Mouse (Mus musculus): ENCODE measurements around the gene Abca1.

DNA sequence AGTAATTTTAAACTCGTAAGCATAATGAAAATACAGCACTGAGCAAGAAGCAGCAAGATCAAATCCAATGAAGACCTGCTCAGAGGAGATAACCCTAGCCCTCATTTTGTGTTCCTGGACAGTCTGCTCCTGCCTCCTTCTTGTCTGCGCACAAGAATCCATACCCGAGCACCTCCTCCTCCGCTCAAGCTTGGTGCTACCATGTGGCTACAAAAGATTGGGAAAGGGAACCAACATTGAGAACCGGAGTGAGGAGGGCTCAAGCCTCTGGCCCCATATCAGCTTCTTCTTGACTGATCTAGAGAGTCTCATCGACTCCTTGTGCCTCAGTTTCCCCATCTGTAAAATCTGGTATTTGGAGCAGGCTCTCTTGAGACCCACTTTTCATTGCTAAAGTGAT, 19.0 kb downstream of the Abca1 start:
- TF ChIP-seq ZNF384 (IDR thresholded peaks at IDR 0.05; ENCODE audit: low read depth, low read length): no peak
- TF ChIP-seq CHD2 (IDR thresholded peaks at IDR 0.05; ENCODE audit: low read depth, low read length): no peak
- TF ChIP-seq MAFK (IDR thresholded peaks at IDR 0.05; ENCODE audit: insufficient read depth, low read depth, low read length): no peak
- TF ChIP-seq ZC3H11A (IDR thresholded peaks at IDR 0.05; ENCODE audit: borderline replicate concordance, low read depth, low read length): no peak
- TF ChIP-seq HCFC1 (IDR thresholded peaks at IDR 0.05; ENCODE audit: borderline replicate concordance, insufficient read depth, low read length): no peak

All from ES-E14 (cell line).